ENCODE assay signal across 45 mouse cellular contexts in the genomic region with DNA sequence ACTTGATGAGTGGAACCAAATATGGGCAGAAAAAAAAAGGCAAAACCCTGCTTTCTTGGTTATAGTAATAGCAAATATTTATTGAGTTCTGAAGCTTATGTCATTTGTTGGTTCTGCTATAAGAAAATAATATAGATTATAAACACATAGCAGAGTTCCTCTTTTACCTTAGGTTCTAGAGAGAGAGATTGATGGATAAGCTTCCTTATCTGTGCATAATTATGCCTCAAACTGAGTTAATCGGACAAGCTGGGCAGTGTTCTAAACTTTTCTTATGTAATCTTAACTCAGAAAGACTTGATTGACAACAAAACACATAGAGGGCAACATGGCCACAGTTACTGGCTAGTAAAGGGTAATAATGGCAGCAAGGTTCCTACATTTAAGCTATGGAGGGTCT. TPM values are rescaled to one million over a fixed set of nuclear protein-coding genes. Genes with fewer than 3 reads are reported as not detected.
"Had no signal": no experiment of that assay in that cellular context is flagged by ENCODE, and none has a peak within 500 bp of the region (broad histone marks: within the 10 kb centered on the region; RNA-seq: fewer than 3 reads in every experiment).

No protein-coding gene starts in this region.

- H3K4me1 ChIP-seq: limb, embryonic 15.5 days had no signal

- H3K27ac ChIP-seq: limb, embryonic 10.5 days; limb, embryonic 12.5 days; limb, embryonic 13.5 days; limb, embryonic 15.5 days; liver, embryonic 12.5 days; liver, embryonic 13.5 days; liver, embryonic 14.5 days; liver, embryonic 15.5 days; lung, embryonic 15.5 days; macrophage; midbrain, embryonic 10.5 days; midbrain, embryonic 12.5 days; midbrain, embryonic 13.5 days; midbrain, embryonic 15.5 days; neural tube, embryonic 12.5 days had no signal

- H3K9me3 ChIP-seq: limb, embryonic 10.5 days; limb, embryonic 12.5 days; limb, embryonic 13.5 days; limb, embryonic 15.5 days; liver, embryonic 12.5 days; liver, embryonic 13.5 days; liver, embryonic 15.5 days; lung, embryonic 15.5 days; megakaryocyte, embryonic 14.5 days; midbrain, embryonic 10.5 days; midbrain, embryonic 12.5 days; midbrain, embryonic 13.5 days; midbrain, embryonic 15.5 days; neural tube, embryonic 12.5 days had no signal

- H3K4me3 ChIP-seq: limb, embryonic 10.5 days; limb, embryonic 12.5 days; limb, embryonic 13.5 days; limb, embryonic 15.5 days; liver, embryonic 12.5 days; liver, embryonic 13.5 days; liver, embryonic 15.5 days; lung, embryonic 15.5 days; megakaryocyte, embryonic 14.5 days; midbrain, embryonic 10.5 days; midbrain, embryonic 12.5 days; midbrain, embryonic 13.5 days; midbrain, embryonic 15.5 days; myocyte; neural tube, embryonic 12.5 days had no signal

- H3K36me3 ChIP-seq: limb, embryonic 12.5 days; limb, embryonic 13.5 days; limb, embryonic 15.5 days; liver, embryonic 13.5 days; liver, embryonic 15.5 days; lung, embryonic 15.5 days; midbrain, embryonic 12.5 days; midbrain, embryonic 13.5 days; midbrain, embryonic 15.5 days; neural tube, embryonic 12.5 days had no signal

- H3K27me3 ChIP-seq: limb, embryonic 12.5 days; limb, embryonic 13.5 days; limb, embryonic 15.5 days; liver, embryonic 12.5 days; liver, embryonic 13.5 days; liver, embryonic 15.5 days; lung, embryonic 15.5 days; megakaryocyte, embryonic 14.5 days; midbrain, embryonic 12.5 days; midbrain, embryonic 13.5 days; midbrain, embryonic 15.5 days; neural tube, embryonic 12.5 days had no signal

- DNase-seq: left cerebral cortex, postnatal 4 days; liver; liver, embryonic 13.5 days; liver, postnatal 0 days; lung, adult 2 months; lung, embryonic 14.5 days; lung, postnatal 10 days; lung, postnatal 14 days; lung, postnatal 4 days; midbrain, embryonic 14.5 days had no signal

- H3K9ac ChIP-seq: limb, embryonic 12.5 days; limb, embryonic 13.5 days; limb, embryonic 15.5 days; liver, embryonic 12.5 days; liver, embryonic 13.5 days; liver, embryonic 14.5 days; liver, embryonic 15.5 days; liver, postnatal 0 days; lung, embryonic 14.5 days; lung, embryonic 15.5 days; midbrain, embryonic 12.5 days; midbrain, embryonic 13.5 days; midbrain, embryonic 15.5 days; neural tube, embryonic 12.5 days had no signal

RNA-seq across cellular contexts. Expression of a gene that starts 56.7 kb away (rescaled TPM):
- total RNA-seq: left cerebral cortex, adult 8-10 months; left cerebral cortex, postnatal 10 days; left cerebral cortex, postnatal 14 days; left cerebral cortex, postnatal 25 days; left cerebral cortex, postnatal 4 days; liver, adult 2 months; megakaryocyte progenitor cell, adult 5-6 weeks; megakaryocyte, adult 5-6 weeks; megakaryocyte-erythroid progenitor cell, adult 5-6 weeks; midbrain, postnatal 0 days; monocyte, adult 5-6 weeks had no signal
- polyA plus RNA-seq: limb, embryonic 10.5 days; limb, embryonic 11.5 days; limb, embryonic 12.5 days; limb, embryonic 13.5 days; limb, embryonic 14.5 days; limb, embryonic 15.5 days; liver, adult 2 months; liver, embryonic 11.5 days; liver, embryonic 12.5 days; liver, embryonic 13.5 days; liver, embryonic 14.5 days; liver, embryonic 15.5 days; liver, embryonic 16.5 days; liver, postnatal 0 days; lung, adult 2 months; lung, embryonic 14.5 days; lung, embryonic 15.5 days; lung, embryonic 16.5 days; lung, postnatal 0 days; macrophage; midbrain, embryonic 10.5 days; midbrain, embryonic 11.5 days; midbrain, embryonic 12.5 days; midbrain, embryonic 13.5 days; midbrain, embryonic 14.5 days; midbrain, embryonic 15.5 days; midbrain, embryonic 16.5 days; midbrain, postnatal 0 days; myocyte; neural tube, embryonic 11.5 days; neural tube, embryonic 12.5 days had no signal
